Mouse (Mus musculus) right cerebral cortex, postnatal 36 days (tissue): ENCODE measurements around the gene Ccdc142.

Source experiments
- DNase-seq, 2 experiments: peaks; one replicate each; pipeline ENCODE4 v3.0.0; 2022; ENCODE audit warnings: low spot score in 2 of 2, mixed read lengths in 1 of 2

Ccdc142 gene

GRCm38 (mm10) chr6:83140044-83140443 is 38.6 kb downstream of the Ccdc142 start:
- no peak for DNase-seq

GRCm38 (mm10) chr6:83141636-83142035 is 40.2 kb downstream of the Ccdc142 start:
- no peak for DNase-seq

- DNase-seq = peak; percentile 61 to 67
Observed at GRCm38 (mm10) chr6:83142211-83142731, 40.9 kb downstream of the Ccdc142 start.

GRCm38 (mm10) chr6:83142886-83143285 is 41.5 kb downstream of the Ccdc142 start:
- no peak for DNase-seq

- no peak for DNase-seq
Observed at GRCm38 (mm10) chr6:83145209-83145608, 43.8 kb downstream of the Ccdc142 start.

- no peak for DNase-seq
Observed at GRCm38 (mm10) chr6:83145805-83146204, 44.4 kb downstream of the Ccdc142 start.

- DNase-seq = no peak
Observed at GRCm38 (mm10) chr6:83147280-83147679, 45.9 kb downstream of the Ccdc142 start.

- DNase-seq = no peak
Observed at GRCm38 (mm10) chr6:83151721-83152120, 50.3 kb downstream of the Ccdc142 start.

- DNase-seq = no peak
Observed at GRCm38 (mm10) chr6:83153038-83153437, 51.6 kb downstream of the Ccdc142 start.

- no peak for DNase-seq
Observed at GRCm38 (mm10) chr6:83153485-83153884, 52.1 kb downstream of the Ccdc142 start.

- no peak for DNase-seq
Observed at GRCm38 (mm10) chr6:83155552-83156238, 54.3 kb downstream of the Ccdc142 start.

- DNase-seq = peak; percentile 68 to 81
Observed at GRCm38 (mm10) chr6:83156259-83156684, 54.9 kb downstream of the Ccdc142 start, which contains the start of the genes Wdr54 and 1700003E16Rik. Gene Wdr54, minus strand, starts transcription at chr6:83156397. Gene 1700003E16Rik, plus strand, starts transcription at chr6:83156404.
